Mouse (Mus musculus) lung, postnatal 4 days (tissue): Measurements from ENCODE around the gene Stxbp6.

ENCODE experiments used
- DNase-seq, 2 experiments: peaks; one replicate each; pipeline ENCODE4 v3.0.0; 2021

The Stxbp6 gene

DNA sequence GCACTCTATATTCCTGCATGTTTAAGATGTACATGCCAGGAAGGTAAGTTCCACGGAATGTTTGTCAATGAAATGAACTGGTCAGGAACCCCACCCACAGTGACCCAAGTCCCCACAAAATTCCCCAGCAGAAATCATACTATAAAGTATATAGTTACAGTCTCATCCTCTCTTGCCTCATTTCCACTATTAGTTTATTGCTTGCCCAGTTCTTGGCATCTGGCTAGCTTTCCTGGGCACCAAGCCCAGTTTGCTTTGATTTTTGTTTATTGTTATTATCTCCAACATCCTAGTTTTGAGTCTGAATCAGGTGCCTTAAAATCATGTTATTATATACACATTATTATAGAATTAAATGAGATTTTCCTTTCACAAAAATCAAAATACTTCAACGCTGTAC is 168.5 kb downstream of the Stxbp6 start:
- peak; percentile 57 to 60 for DNase-seq

- no peak for DNase-seq
Observed at GRCm38 (mm10) chr12:44903205-44903732, 171.2 kb downstream of the Stxbp6 start.

- DNase-seq, result no peak
Observed at GRCm38 (mm10) chr12:44899173-44899870, 175.2 kb downstream of the Stxbp6 start.

DNA sequence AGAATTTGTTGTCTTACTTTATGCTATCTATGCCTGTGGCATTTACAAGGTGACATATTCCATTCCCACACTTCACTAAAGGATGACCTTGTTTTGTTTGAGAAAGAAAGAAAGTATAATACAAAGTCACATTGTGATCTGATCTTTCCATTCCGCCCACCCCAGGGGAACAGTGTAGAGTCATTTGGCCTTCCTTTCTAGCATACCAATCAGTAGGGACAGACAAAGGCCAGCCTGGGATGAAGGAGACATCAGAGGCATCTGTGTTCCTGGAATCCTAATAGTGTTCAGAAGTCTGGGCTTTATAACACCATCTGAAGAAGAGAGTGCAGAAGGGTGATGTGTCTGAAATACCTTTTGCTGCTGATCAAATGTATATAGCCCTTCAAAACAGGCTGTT is 178.0 kb downstream of the Stxbp6 start:
- no peak for DNase-seq

DNA sequence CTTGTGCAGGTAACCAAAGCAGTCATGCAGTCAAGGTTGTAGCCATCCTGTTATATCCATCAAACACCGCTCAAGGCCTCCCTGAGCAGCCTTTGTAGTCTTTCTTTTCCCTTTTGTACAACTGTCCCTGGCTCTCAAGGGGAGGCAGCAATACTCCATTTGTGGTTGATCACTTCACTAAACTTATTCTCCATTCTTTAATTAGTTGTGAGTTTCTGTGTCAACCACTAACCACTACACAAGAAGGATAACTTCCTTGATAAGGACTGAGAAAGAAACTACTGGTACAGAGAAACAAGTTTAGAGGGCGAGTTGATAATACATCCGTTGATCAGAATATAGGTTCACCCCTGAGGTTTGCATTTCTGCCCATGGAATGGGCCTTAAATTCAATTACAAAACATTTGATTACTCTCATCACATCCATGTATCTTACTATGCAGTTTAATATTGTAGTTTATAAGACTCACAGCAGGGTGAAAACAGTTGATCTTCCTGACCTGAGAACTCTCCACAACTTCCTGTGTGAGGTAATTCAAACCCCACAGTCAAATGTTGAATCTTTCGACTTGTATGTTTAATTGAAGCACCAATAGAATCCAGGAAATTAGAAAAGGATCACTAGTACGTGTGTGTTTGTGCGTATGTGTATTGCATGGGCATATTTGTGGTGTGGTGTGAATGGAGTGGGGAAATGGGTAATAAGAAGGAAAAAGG is 184.7 kb downstream of the Stxbp6 start:
- no peak for DNase-seq

GRCm38 (mm10) chr12:44886826-44887225 is 187.7 kb downstream of the Stxbp6 start:
- DNase-seq, result no peak

DNA sequence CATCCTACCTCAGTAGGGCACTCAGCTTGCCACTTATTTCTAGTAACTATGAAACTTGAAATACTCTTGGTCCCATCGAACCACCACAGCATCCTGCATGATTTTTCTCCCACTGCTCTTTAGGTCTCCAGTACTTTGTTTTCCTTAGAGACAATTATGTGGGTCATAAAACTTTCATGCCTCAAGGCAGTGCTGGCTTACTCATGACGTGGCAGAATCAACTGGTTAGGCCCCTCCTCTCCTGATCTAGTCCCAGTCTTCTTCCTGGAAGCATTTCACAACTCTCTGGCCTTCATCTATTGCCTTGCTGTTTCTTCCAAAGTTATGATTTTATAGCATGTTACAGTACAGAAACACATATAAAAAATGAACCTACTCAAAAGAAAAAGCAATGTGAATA is 201.8 kb downstream of the Stxbp6 start:
- no peak for DNase-seq

- no peak for DNase-seq
Observed at GRCm38 (mm10) chr12:44865442-44865841, 209.1 kb downstream of the Stxbp6 start.

DNA sequence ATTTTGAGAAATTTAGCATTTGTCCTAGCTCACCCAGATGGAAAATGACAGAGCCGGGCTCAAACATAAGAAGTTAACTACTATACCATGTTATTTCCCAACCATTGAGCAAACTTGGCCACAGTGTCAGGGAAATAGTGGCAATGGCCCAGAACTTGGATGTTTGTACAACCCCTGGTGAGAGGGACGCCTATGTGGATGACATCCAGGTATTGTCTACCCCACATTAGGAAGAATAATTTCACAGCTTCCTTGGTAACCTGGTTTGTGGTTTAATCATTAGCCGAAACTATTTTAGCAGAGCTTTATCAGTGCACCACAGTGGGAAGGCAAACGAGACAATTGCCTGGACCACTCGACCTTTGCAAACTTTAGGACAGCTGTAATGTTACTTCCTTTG is 215.1 kb downstream of the Stxbp6 start:
- no peak for DNase-seq

DNA sequence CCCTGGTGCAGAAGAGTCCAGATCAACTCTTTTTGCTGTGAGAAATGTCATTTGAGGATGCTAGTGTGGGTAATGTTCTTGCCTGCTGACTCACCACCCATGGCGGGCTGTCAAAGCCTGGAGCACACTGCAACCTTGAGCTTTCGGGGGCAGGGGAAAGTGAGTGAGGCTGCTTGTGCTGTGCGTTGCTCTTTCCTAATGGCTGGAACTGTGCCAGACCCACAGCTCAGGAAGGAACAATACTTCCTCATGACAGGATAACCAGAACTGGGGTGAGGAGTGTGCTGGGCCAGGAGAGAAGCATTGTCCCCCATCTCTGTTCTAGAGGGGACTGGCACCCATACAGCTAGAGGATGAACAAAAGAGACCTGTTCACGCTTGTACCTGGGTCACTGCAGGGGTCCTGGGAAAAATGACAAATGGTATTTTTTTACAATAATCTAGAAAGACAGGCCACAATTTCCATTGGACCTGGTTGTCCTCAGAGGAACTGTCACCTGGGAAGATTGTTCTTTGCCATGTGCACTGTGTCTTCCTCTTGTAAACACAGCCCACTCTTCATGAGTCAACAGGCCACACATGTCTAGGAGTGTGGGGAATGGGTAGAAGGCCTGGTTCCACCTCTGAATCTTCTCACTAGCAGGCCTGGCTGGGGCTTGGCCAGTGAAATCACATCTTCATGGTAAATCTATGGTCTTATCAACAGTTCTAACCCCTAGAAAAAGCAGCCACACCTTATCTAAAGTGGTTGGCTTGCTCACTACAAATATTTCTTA is 216.2 kb downstream of the Stxbp6 start:
- peak; percentile 57 to 69 for DNase-seq

GRCm38 (mm10) chr12:44852024-44852423 is 222.5 kb downstream of the Stxbp6 start:
- DNase-seq, result no peak

- DNase-seq, result no peak
Observed at GRCm38 (mm10) chr12:44850516-44850915, 224.0 kb downstream of the Stxbp6 start.

DNA sequence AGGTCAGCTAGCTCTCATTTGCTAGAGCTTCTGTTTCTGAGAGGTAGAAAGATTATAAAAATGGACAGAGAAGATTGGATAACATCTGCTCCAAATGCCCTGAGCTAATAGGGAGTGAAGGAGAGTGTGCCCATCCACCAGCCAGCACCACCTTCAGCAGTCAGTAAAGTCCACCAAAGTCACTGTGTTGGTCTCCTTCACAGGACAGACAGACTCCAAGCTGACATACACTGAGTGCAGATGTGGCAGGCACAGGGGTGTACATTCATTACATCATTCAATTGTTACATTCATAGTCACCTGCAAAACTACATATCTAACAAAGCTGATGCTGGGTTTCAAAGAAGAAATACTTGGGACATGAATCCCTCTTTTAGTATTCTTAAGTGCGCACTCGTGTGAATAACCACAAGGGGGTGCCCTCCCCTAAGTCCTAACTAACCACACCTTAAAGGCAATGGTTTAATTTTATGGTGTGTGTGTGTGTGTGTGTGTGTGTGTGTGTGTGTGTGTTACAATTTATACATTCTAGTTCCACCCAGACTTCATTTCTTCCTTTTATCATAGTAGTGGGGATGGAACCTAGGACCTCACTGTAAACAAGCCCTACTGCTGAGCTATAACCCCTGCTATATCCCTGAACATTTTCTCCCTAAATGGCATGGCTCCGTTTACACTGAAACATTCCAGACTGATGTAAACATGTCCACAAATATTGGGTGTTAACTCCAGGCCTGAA is 225.9 kb downstream of the Stxbp6 start:
- peak in 1 of 2 experiments; percentile 53 for DNase-seq

- DNase-seq, result no peak
Observed at GRCm38 (mm10) chr12:44840585-44840984, 233.9 kb downstream of the Stxbp6 start.

- DNase-seq, result no peak
Observed at GRCm38 (mm10) chr12:44839594-44840373, 234.7 kb downstream of the Stxbp6 start.

GRCm38 (mm10) chr12:44835879-44836467 is 238.5 kb downstream of the Stxbp6 start:
- DNase-seq, result no peak

- DNase-seq, result no peak
Observed at GRCm38 (mm10) chr12:44811895-44812294, 262.6 kb downstream of the Stxbp6 start.

DNA sequence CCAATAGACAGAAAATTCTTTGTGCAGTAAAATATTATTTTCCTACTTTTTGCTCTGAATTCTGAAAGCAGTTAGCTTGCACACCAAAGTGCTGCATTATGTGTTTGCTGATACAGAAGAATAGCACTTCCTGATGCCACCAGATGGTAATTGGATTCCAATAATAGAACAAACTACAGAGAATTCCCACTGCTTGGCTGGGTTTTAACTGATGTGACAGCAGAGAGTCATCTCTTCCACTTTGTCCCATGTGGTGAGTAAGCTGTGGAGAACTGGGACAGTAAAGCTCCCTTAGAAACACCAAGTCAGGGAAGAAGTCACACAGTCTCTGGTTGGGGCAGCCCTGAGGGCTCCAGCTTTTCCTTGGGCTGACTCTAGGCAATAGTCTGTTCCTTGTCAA is 270.3 kb downstream of the Stxbp6 start:
- DNase-seq, result no peak
